Mouse (Mus musculus) liver, postnatal 0 days (tissue): ENCODE results near the gene Spi1. TPM values are rescaled to one million over a fixed set of nuclear protein-coding genes. Genes with fewer than 3 reads are reported as not detected.
"Not testable (repeated sequence)": the region's sequence is repeated elsewhere in the genome, so short reads cannot be mapped to it uniquely, and the experiment has no call there.

Experiments used
- ATAC-seq: fragments of 200-750 bp; cut with Nextera tagmentation; 2 replicates; pipeline ENCODE4 v1.8.0; 2017; ENCODE audit warnings: mild to moderate bottlenecking, moderate library complexity
- DNase-seq: peaks from one replicate; pipeline ENCODE4 v3.0.0-alpha.2; 2016
- H3K27ac ChIP-seq: fragments of 300-500 bp; sonication (generic); 2 replicates; pipeline ENCODE4 v1.5.1; 2014; ENCODE audit warnings: antibody characterized with exemption, moderate library complexity, mild to moderate bottlenecking, low read depth
- H3K27me3 ChIP-seq: fragments of 300-500 bp; sonication (generic); 2 replicates; pipeline ENCODE4 v1.6.1; 2014; ENCODE audit warnings: low read length, control low read depth, mixed read lengths; ENCODE audit not compliant: insufficient read depth
- H3K36me3 ChIP-seq: fragments of 300-500 bp; sonication (generic); replicated peaks from 2 replicates; pipeline ENCODE4 v1.6.1; 2014; ENCODE audit warnings: mild to moderate bottlenecking, control low read depth, low read length, moderate library complexity, mixed read lengths; ENCODE audit not compliant: insufficient read depth
- H3K4me1 ChIP-seq: fragments of 300-500 bp; sonication (generic); 2 replicates; pipeline ENCODE4 v1.6.1; 2014; ENCODE audit warnings: antibody characterized with exemption, mild to moderate bottlenecking, control low read depth; ENCODE audit not compliant: insufficient read depth
- H3K4me2 ChIP-seq: fragments of 300-500 bp; sonication (generic); 2 replicates; pipeline ENCODE4 v1.6.1; 2014; ENCODE audit warnings: low read depth, mild to moderate bottlenecking, low read length, moderate library complexity, mixed read lengths
- H3K4me3 ChIP-seq: fragments of 300-500 bp; sonication (generic); 2 replicates; pipeline ENCODE4 v1.5.1; 2014; ENCODE audit warnings: low read depth, low read length
- H3K9ac ChIP-seq: fragments of 300-500 bp; sonication (generic); replicated peaks from 2 replicates; pipeline ENCODE4 v1.6.1; 2014; ENCODE audit warnings: mild to moderate bottlenecking, moderate library complexity
- H3K9me3 ChIP-seq: fragments of 300-500 bp; sonication (generic); 2 replicates; pipeline ENCODE4 v1.6.1; 2016; ENCODE audit warnings: mild to moderate bottlenecking, control low read depth, low read length, mixed read lengths
- CTCF ChIP-seq: sonication (generic); IDR thresholded peaks from 2 replicates; pipeline ENCODE4 v1.5.1; 2016; ENCODE audit warnings: antibody characterized with exemption, low read depth
- EP300 ChIP-seq: IDR thresholded peaks from 2 replicates; pipeline ENCODE4 v1.6.1; 2016; ENCODE audit warnings: antibody characterized with exemption, low read depth, mild to moderate bottlenecking
- WGBS: fragments of 180-500 bp; shearing (Covaris S2); extraction: QIAGEN DNeasy Blood & Tissue Kit; methylation state at CpG from one replicate; pipeline ENCODE4 v1.1.7; 2014; ENCODE audit not compliant: insufficient replicate concordance; 5-methylcytosine and 5-hydroxymethylcytosine counted together
- polyA plus RNA-seq: library from polyadenylated mRNA; unstranded; fragments of >200 nt; fragmentation: Nextera tagmentation; extraction: Ambion mirVana; gene quantifications from 2 replicates; pipeline ENCODE4 v1.2.1, GENCODE M21; 2015

The Spi1 gene
- 31.7 and 35.5 TPM in 2 replicates for polyA plus RNA-seq

DNA sequence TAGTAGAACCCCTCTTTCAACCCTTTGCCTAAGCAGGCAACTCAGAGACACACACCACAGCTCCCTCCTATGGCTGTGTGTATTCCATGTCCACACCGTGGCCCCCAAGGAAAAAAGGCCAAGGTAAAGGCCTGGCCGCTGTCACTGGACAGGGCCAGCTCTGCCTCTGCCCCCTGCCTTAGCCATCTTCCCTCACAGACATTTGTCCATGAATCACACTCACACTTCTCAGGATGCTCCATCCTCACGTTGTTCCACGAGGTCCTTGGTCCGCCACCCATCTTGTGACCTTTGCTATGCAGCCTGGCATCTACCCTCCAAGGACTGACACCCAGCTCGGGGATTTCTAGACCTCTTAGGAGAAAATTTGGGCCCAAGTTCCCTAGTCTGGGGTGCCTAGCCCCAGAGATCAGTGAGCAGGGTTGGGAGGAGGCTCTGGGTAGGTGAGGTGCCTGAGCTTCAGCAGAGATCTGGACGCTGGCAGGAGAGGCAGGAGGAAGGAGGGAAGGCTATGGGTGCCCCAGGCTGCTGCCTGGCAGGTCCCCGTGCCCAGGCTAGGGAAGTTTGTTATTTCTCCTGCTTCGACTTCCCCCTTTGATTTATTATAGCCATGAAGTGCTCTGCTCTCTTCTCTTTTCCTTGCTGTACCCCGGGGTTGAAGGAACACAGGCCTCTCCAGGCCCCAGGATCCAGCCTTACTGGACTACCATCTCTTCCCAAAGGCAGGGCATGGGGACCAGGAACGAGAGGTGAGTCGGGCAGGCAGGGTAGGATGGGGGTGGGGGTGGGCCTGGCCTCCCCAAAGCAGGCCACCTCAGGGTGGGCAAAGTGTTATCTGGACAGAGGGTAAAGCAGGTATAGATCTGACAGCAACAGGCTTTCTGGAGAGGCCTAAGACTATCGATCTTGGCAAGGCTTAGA is at the start of gene Spi1:
Gene Spi1, plus strand, starts transcription at position 616 of the 921 bp plus-strand sequence.
- no peaks in the 10 kb centered on the region for H3K36me3 ChIP-seq
- H3K9ac ChIP-seq: peak within 1 kb of the TSS; percentile 58
- peak within 1 kb of the TSS; percentile 15; the same call in 1 of the 2 replicates for H3K4me3 ChIP-seq
- no peaks in the 10 kb centered on the region for H3K27me3 ChIP-seq
- peak within 1 kb of the TSS; percentile 88 for H3K27ac ChIP-seq
- H3K9me3 ChIP-seq: no peaks in the 10 kb centered on the region
- TF ChIP-seq CTCF (no peak), EP300 (no peak)
- H3K4me1 ChIP-seq: peaks cover 16% of the 10 kb centered on the region
- H3K4me2 ChIP-seq: peak within 1 kb of the TSS; percentile 45
- no peak for DNase-seq
- ATAC-seq: no peak
- WGBS: 50% methylated on average over 13 of the region's 13 CpGs

DNA sequence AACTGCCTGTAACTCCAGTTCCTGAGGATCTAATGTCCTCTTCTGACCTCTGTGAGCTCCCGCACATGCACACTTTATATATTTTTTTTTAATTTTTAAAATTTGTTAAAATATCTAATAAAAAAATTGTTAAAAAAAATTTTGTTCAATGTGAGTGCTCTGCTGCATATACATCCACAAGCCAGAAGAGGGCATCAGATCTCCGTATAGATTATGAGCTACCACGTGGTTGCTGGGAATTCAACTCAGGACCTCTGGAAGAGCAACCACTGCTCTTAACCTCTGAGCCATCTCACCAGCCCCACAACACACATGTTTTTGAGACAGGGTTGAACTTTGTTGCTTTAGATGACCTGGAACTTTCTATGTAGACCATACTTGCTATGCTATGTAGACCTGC is 49.2 kb upstream of the Spi1 start:
- Histone ChIP-seq H3K4me1 (peaks cover 6% of the 10 kb centered on the region; the same call in 1 of the 2 replicates), H3K27me3 (no peaks in the 10 kb centered on the region), H3K9ac (no peak overlapping the region), H3K4me2 (no peak overlapping the region), H3K27ac (no peak overlapping the region), H3K36me3 (no peaks in the 10 kb centered on the region), H3K4me3 (no peak overlapping the region), H3K9me3 (no peaks in the 10 kb centered on the region)
- ATAC-seq (0 out of 2 replicates have a peak, but pooled peaks have one; percentile 22), DNase-seq (no peak)
- 14% methylated on average over 3 of the region's 3 CpGs for WGBS
- TF ChIP-seq CTCF: peak; percentile 55
- no peak for TF ChIP-seq EP300

DNA sequence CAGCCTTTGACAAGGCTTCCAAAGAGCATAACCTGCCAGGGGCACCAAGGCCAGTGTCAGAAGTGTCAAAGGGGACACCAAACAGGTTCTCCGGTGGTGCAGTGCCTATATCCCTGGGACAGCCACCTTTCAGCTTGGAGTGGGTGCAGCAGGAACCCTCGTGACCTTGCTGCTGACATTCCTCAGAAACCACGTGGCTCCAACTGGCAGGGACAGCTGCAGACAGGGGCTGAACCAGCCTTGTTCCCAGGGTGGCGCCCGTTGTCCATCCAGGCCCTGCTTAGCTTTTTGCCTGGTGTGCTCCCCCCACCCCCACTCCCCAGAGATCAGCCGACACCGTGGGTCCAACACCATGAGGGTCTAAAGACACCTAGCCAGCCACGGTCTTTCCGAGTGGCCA is 46.8 kb upstream of the Spi1 start, which contains the start of gene Rapsn:
Gene Rapsn, plus strand, starts transcription at position 236 of the 400 bp plus-strand sequence.
- WGBS: 64% methylated on average over 9 of the region's 9 CpGs
- H3K4me1 ChIP-seq: no peaks in the 10 kb centered on the region
- ATAC-seq (peak; percentile 8; the same call in 1 of the 2 replicates), DNase-seq (no peak)
- no peaks in the 10 kb centered on the region for H3K27me3 ChIP-seq
- no peak within 1 kb of the TSS for H3K9ac ChIP-seq
- no peaks in the 10 kb centered on the region for H3K9me3 ChIP-seq
- TF ChIP-seq CTCF (no peak), EP300 (no peak)
- no peak within 1 kb of the TSS for H3K4me3 ChIP-seq
- no peak within 1 kb of the TSS for H3K4me2 ChIP-seq
- H3K27ac ChIP-seq: no peak within 1 kb of the TSS
- no peaks in the 10 kb centered on the region for H3K36me3 ChIP-seq

DNA sequence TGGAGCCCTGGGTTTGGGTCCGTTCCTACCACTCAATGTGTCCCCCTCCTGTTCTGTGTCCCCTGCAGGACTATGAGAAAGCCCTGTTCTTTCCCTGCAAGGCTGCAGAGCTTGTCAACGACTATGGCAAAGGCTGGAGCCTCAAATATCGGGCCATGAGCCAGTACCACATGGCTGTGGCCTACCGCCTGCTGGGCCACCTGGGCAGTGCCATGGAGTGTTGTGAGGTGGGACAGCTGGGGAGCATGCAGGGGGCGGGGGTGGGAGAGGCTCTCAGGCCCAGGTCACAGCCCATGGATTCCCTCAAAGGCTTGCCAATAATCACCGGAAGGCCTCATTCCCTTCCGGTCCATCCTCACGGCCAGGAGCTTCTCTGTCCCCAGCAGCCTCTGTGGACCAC is 40.4 kb upstream of the Spi1 start:
- H3K9me3 ChIP-seq: no peaks in the 10 kb centered on the region
- 78% methylated on average over 8 of the region's 8 CpGs for WGBS
- H3K9ac ChIP-seq: no peak overlapping the region
- H3K4me1 ChIP-seq: peaks cover 3% of the 10 kb centered on the region; the same call in 1 of the 2 replicates
- TF ChIP-seq CTCF (no peak), EP300 (no peak)
- H3K4me2 ChIP-seq: no peak overlapping the region
- ATAC-seq: no peak
- H3K36me3 ChIP-seq: no peaks in the 10 kb centered on the region
- no peak overlapping the region for H3K27ac ChIP-seq
- H3K27me3 ChIP-seq: no peaks in the 10 kb centered on the region
- H3K4me3 ChIP-seq: no peak overlapping the region
- no peak for DNase-seq

DNA sequence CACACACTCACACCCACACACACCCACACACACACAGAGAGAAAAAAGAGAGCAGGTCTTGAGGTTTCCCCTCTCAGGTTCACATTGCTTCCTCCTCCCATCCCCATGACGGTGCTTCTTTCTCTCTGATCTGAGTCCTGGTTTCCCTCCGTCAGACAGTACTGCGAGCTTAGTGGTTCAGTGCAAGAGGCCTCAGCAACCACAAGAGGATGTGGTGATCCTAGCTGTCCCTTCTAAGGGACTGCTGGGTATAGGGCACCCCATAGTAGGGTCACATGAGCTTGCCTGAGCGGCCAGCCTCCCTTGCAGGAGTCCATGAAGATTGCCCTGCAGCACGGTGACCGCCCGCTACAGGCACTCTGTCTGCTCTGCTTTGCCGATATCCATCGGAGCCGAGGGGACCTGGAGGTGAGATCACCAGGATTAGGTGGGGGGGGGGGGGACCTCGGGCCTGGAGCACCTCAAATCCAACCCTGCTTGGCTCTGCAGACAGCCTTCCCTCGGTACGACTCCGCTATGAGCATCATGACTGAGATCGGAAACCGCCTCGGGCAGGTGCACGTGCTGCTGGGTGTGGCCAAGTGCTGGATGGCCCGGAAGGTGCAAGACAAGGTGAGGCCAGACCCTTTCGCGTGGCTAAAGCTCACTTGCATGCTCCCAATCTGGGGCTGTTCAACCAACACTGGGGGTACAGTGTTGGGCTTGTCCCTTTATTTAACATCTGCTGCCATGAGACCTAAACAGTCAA is 39.4 kb upstream of the Spi1 start:
- ATAC-seq (peak; percentile 76), DNase-seq (peak; percentile 37)
- 45% methylated on average over 21 of the region's 21 CpGs for WGBS
- Histone ChIP-seq H3K36me3 (no peaks in the 10 kb centered on the region), H3K4me2 (peak overlapping the region; percentile 36), H3K4me3 (no peak overlapping the region), H3K9me3 (no peaks in the 10 kb centered on the region), H3K9ac (no peak overlapping the region), H3K4me1 (peaks cover 3% of the 10 kb centered on the region; the same call in 1 of the 2 replicates), H3K27ac (no peak overlapping the region), H3K27me3 (no peaks in the 10 kb centered on the region)
- TF ChIP-seq EP300 (no peak), CTCF (no peak)

DNA sequence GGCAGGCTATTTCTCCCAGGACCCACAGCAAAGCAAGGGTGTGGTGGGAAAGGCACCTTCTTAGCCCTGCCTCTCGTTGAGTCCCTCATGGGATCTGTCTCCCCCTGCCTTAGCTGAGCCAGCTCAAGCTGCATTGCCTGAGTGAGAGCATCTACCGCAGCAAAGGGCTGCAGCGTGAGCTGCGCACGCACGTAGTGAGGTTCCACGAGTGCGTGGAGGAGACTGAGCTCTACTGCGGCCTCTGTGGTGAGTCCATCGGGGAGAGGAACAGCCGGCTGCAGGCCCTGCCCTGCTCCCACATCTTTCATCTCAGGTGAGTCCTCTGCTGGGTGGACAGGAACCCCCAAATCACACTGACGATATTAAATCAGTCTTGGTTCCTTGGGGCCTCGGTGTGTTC is 37.5 kb upstream of the Spi1 start:
- Histone ChIP-seq H3K9ac (no peak overlapping the region), H3K36me3 (no peaks in the 10 kb centered on the region), H3K4me2 (no peak overlapping the region), H3K27ac (no peak overlapping the region), H3K4me3 (no peak overlapping the region), H3K4me1 (peaks cover 3% of the 10 kb centered on the region; the same call in 1 of the 2 replicates), H3K27me3 (no peaks in the 10 kb centered on the region), H3K9me3 (no peaks in the 10 kb centered on the region)
- ATAC-seq (no peak), DNase-seq (no peak)
- TF ChIP-seq CTCF (no peak), EP300 (no peak)
- 84% methylated on average over 13 of the region's 13 CpGs for WGBS

DNA sequence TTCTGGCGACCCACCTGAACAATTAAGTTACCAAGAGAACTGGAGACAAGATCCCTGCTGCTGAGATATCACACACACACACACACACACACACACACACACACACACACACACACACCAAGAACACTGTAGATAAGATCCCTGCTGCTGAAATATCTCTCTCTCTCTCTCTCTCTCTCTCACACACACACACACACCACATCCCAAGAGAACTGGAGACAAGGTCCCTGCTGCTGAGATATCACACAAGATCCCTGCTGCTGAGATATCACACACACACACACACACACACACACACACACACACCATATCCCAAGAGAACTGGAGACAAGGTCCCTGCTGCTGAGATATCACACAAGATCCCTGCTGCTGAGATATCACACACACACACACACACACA is 36.4 kb upstream of the Spi1 start:
- H3K36me3 ChIP-seq, DNase-seq, ATAC-seq, H3K27me3 ChIP-seq, H3K9me3 ChIP-seq, H3K4me1 ChIP-seq, H3K9ac ChIP-seq, H3K4me2 ChIP-seq, H3K4me3 ChIP-seq, H3K27ac ChIP-seq: not testable (repeated sequence)
- WGBS: 55% methylated on average over 1 of the region's 1 CpGs
